Mouse (Mus musculus): ENCODE measurements around the gene Rft1.

GRCm38 (mm10) chr14:30655531-30655930 is 1.4 kb downstream of the Rft1 start:
- no peak for TF ChIP-seq USF1 (IDR thresholded peaks at IDR 0.05; ENCODE audit: low read depth)
- TF ChIP-seq MYOG (IDR thresholded peaks at IDR 0.05; ENCODE audit: control insufficient read depth in 1 of 3, insufficient read depth in 1 of 3, insufficient read length in 2 of 3, low read depth in 2 of 3) = no peak

Data from myocyte (in vitro differentiated cells).